Mouse (Mus musculus): ENCODE measurements at regions not wholly inside any gene's neighbourhood (a gene's known extent, or its start where the extent isn't known, plus 50 kb on each side); places are given as distances from the start of the nearest gene placed in this dataset.

DNA sequence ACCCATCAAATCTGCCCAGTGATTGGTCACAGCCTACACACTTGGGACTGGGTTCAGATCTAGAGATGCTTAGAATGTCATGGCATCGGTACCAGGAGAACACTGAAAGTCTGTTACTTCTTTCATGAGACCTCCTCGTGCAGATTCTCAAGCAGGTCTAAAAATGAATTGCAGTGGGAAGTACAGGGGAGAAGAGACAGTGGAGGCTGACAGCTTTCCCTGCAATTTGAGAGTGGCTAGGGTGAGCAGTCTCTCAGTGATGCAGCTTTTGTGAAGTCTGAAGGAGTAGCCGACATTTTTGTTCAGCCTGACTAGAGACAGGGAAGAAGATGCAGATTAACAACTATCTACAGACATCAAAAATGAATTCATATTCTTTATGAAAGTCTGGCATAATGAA, 112.5 kb downstream of the Fam198b start:
- 90% methylated on average over 3 of the region's 3 CpGs for WGBS
- H3K27me3 ChIP-seq (ENCODE audit: control insufficient read depth, insufficient read depth, low read length) = no peaks in the 10 kb centered on the region
- ATAC-seq (ENCODE audit: insufficient number of reproducible peaks, low FRiP score, low TSS enrichment, low read depth) = no peak

DNA sequence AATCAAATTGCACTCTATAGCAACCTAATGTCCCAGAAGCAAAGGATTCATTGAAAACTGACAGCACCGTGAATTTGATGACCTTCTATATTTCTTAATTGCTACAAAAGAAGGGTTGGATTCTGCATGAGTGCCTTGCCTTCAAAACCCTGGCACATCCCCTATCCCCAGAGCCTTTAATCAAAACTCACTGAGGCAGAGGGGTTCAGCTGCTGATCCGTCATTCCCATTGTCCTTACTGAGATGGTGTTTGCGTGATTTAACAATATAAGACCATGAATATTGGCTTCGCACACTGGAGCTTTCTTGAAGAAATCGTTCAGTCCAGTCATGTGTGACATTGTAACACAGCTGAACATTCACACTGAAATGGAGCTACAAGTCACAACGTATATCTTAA, 118.0 kb downstream of the Fam198b start:
- Histone ChIP-seq H3K9me3 (ENCODE audit: control insufficient read depth, low read length) (no peaks in the 10 kb centered on the region), H3K4me3 (ENCODE audit: low read depth, low read length) (no peak overlapping the region), H3K27me3 (ENCODE audit: control insufficient read depth, insufficient read depth, low read length) (no peaks in the 10 kb centered on the region), H3K4me1 (ENCODE audit: control insufficient read depth, insufficient read depth, low read length) (no peaks in the 10 kb centered on the region), H3K27ac (replicated peaks; ENCODE audit: low read depth, low read length) (no peak overlapping the region), H3K9ac (ENCODE audit: low read length) (no peak overlapping the region), H3K36me3 (ENCODE audit: control insufficient read depth, insufficient read depth, low read length) (no peaks in the 10 kb centered on the region), H3K4me2 (ENCODE audit: low read depth, severe bottlenecking) (no peak overlapping the region)
- DNase-seq (ENCODE audit: low spot score) (no peak), ATAC-seq (ENCODE audit: insufficient number of reproducible peaks, low FRiP score, low TSS enrichment, low read depth) (no peak)
- WGBS = 94% methylated on average over 6 of the region's 6 CpGs

More for the DNA sequence above, 112.5 kb downstream of the Fam198b start:
- Histone ChIP-seq H3K27ac (replicated peaks; ENCODE audit: low read depth, low read length) (no peak overlapping the region), H3K9me3 (ENCODE audit: control insufficient read depth, low read length) (no peaks in the 10 kb centered on the region), H3K4me3 (ENCODE audit: low read depth, low read length) (no peak overlapping the region), H3K9ac (ENCODE audit: low read length) (no peak overlapping the region), H3K4me2 (ENCODE audit: low read depth, severe bottlenecking) (no peak overlapping the region), H3K4me1 (ENCODE audit: control insufficient read depth, insufficient read depth, low read length) (no peaks in the 10 kb centered on the region), H3K36me3 (ENCODE audit: control insufficient read depth, insufficient read depth, low read length) (no peaks in the 10 kb centered on the region)
- DNase-seq (ENCODE audit: low spot score) = no peak

DNA sequence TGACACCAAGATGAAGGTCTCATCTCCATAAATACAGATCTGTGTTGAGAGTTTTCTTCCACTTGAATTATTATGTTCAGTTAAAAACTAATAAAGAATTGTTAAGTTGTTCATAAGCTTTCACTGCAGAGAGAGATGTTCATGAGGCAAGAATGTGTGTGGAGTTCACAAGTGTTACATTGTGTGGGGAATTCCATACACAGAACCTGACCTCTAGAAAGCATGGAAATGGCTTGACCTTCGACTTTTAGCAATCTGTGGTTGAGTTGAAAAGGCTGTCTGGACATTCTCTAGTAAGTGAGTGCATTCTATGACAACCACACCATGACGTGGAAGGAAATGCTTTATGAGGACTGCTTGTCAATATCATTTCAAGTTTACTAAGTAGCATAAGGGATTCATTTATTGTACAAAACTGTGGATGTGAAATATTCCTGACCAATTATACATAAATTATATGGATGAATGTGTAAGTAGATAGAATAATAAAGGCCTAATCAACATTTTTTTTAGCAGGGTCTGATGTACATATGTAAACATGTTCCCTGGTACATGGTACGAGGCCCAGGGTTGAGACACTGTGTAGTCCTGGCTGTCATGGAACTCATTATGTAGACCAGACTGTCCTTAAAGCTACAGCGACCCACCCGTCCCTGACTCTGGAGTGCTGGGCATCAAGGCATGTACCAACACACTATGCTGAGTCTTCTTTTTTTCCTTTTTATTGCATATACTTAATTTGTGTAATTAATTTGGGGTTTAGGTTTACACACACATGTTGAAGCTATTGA, 119.2 kb downstream of the Fam198b start:
- H3K4me3 ChIP-seq (ENCODE audit: low read depth, low read length) = no peak overlapping the region
- H3K36me3 ChIP-seq (ENCODE audit: control insufficient read depth, insufficient read depth, low read length) = no peaks in the 10 kb centered on the region
- H3K9me3 ChIP-seq (ENCODE audit: control insufficient read depth, low read length) = no peaks in the 10 kb centered on the region
- peak; percentile 40 for DNase-seq (ENCODE audit: low spot score)
- no peak overlapping the region for H3K4me2 ChIP-seq (ENCODE audit: low read depth, severe bottlenecking)
- no peaks in the 10 kb centered on the region for H3K27me3 ChIP-seq (ENCODE audit: control insufficient read depth, insufficient read depth, low read length)
- no peaks in the 10 kb centered on the region for H3K4me1 ChIP-seq (ENCODE audit: control insufficient read depth, insufficient read depth, low read length)
- H3K27ac ChIP-seq (replicated peaks; ENCODE audit: low read depth, low read length) = no peak overlapping the region
- WGBS = 56% methylated on average over 5 of the region's 5 CpGs
- ATAC-seq (ENCODE audit: insufficient number of reproducible peaks, low FRiP score, low TSS enrichment, low read depth) = peak; percentile 77
- H3K9ac ChIP-seq (ENCODE audit: low read length) = no peak overlapping the region

DNA sequence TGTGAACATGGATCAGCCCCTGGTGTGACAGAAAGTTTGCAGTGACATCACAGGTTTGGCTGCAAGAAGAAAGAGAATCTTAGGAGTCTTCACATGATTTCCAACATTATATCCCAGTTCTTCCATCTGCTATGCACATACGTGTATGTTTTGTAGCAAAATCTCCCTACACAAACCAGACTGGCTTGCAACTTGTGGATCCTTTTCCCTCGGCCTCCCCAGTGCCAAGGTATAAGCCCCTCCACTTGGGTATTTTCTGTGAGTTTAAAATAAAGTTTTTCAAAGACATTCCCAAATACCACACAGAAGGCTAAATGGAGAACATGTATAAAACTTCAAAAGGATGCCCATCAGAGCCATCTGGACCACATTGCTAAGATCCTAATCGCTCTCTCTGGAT, 120.2 kb downstream of the Fam198b start:
- no peak overlapping the region for H3K27ac ChIP-seq (replicated peaks; ENCODE audit: low read depth, low read length)
- no peaks in the 10 kb centered on the region for H3K27me3 ChIP-seq (ENCODE audit: control insufficient read depth, insufficient read depth, low read length)
- ATAC-seq (ENCODE audit: insufficient number of reproducible peaks, low FRiP score, low TSS enrichment, low read depth) (no peak), DNase-seq (ENCODE audit: low spot score) (no peak)
- H3K36me3 ChIP-seq (ENCODE audit: control insufficient read depth, insufficient read depth, low read length) = no peaks in the 10 kb centered on the region
- no peaks in the 10 kb centered on the region for H3K4me1 ChIP-seq (ENCODE audit: control insufficient read depth, insufficient read depth, low read length)
- H3K9ac ChIP-seq (ENCODE audit: low read length) = no peak overlapping the region
- H3K4me2 ChIP-seq (ENCODE audit: low read depth, severe bottlenecking) = no peak overlapping the region
- H3K4me3 ChIP-seq (ENCODE audit: low read depth, low read length) = no peak overlapping the region
- no peaks in the 10 kb centered on the region for H3K9me3 ChIP-seq (ENCODE audit: control insufficient read depth, low read length)
- 70% methylated on average over 3 of the region's 3 CpGs for WGBS

DNA sequence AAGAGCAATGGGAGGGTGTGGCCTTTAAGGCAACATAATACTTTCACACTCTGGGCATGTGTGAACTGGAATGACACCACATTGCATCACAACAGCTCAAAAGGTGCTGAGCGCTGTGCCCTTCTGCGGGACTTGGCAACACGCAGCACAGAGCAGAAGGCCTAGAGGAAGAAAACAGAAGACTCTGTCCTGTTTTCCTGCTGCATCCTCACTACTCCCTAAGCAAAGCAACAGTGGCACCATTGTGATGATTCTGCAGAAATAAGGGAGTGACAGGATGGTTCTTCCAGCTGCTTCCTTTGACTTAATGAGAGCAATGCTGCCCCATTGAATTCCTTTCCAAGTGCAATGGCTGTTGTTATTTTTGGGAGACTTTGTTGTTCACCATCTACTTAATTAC, 120.6 kb downstream of the Fam198b start:
- no peak overlapping the region for H3K9ac ChIP-seq (ENCODE audit: low read length)
- no peaks in the 10 kb centered on the region for H3K27me3 ChIP-seq (ENCODE audit: control insufficient read depth, insufficient read depth, low read length)
- no peak overlapping the region for H3K4me3 ChIP-seq (ENCODE audit: low read depth, low read length)
- no peak overlapping the region for H3K27ac ChIP-seq (replicated peaks; ENCODE audit: low read depth, low read length)
- H3K9me3 ChIP-seq (ENCODE audit: control insufficient read depth, low read length) = no peaks in the 10 kb centered on the region
- H3K4me1 ChIP-seq (ENCODE audit: control insufficient read depth, insufficient read depth, low read length) = no peaks in the 10 kb centered on the region
- WGBS = 75% methylated on average over 3 of the region's 3 CpGs
- DNase-seq (ENCODE audit: low spot score) (no peak), ATAC-seq (ENCODE audit: insufficient number of reproducible peaks, low FRiP score, low TSS enrichment, low read depth) (no peak)
- H3K4me2 ChIP-seq (ENCODE audit: low read depth, severe bottlenecking) = no peak overlapping the region
- no peaks in the 10 kb centered on the region for H3K36me3 ChIP-seq (ENCODE audit: control insufficient read depth, insufficient read depth, low read length)

DNA sequence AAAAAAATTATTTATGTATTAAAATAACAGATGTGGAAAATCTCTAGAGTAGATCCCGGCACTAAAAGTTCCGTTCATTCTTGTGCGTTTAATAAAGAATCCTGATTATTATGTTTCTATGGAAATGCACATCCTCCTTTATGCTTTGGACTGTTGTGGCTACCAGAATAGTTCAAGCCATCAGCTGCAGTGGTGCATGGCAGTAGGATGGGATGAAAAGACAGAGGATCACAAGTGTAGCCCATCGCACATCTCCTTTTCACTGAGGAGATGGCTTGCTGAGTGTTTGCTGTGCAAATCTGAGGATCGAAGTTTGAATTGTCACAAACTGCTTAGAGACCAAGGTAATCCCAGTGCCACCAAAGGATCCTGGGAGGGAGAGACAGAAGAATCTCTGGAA, 121.0 kb downstream of the Fam198b start:
- H3K4me1 ChIP-seq (ENCODE audit: control insufficient read depth, insufficient read depth, low read length) = no peaks in the 10 kb centered on the region
- no peaks in the 10 kb centered on the region for H3K27me3 ChIP-seq (ENCODE audit: control insufficient read depth, insufficient read depth, low read length)
- H3K27ac ChIP-seq (replicated peaks; ENCODE audit: low read depth, low read length) = no peak overlapping the region
- no peaks in the 10 kb centered on the region for H3K9me3 ChIP-seq (ENCODE audit: control insufficient read depth, low read length)
- 94% methylated on average over 5 of the region's 5 CpGs for WGBS
- no peak overlapping the region for H3K4me2 ChIP-seq (ENCODE audit: low read depth, severe bottlenecking)
- H3K9ac ChIP-seq (ENCODE audit: low read length) = no peak overlapping the region
- H3K4me3 ChIP-seq (ENCODE audit: low read depth, low read length) = no peak overlapping the region
- ATAC-seq (ENCODE audit: insufficient number of reproducible peaks, low FRiP score, low TSS enrichment, low read depth) = no peak
- H3K36me3 ChIP-seq (ENCODE audit: control insufficient read depth, insufficient read depth, low read length) = no peaks in the 10 kb centered on the region
- DNase-seq (ENCODE audit: low spot score) = no peak

DNA sequence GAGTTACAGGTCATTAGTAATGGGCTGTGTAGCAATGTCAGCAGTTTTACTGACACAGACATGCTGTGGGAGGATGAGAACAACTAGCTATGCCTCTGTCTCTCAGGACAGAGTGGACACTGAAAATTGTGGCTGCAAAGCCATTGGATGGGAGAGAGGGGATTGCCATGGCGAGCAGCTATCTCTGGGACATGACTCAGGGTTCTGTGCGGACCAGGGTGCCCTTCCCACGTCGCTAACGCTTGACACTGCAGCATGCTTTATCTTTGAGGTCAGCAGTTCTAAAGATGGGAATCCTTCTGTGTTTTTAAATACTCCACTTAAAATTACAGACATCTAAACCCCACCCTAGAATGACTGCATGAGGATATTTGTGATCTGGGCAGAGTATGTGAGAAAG, 121.9 kb downstream of the Fam198b start:
- no peak overlapping the region for H3K27ac ChIP-seq (replicated peaks; ENCODE audit: low read depth, low read length)
- 89% methylated on average over 5 of the region's 5 CpGs for WGBS
- H3K4me1 ChIP-seq (ENCODE audit: control insufficient read depth, insufficient read depth, low read length) = no peaks in the 10 kb centered on the region
- DNase-seq (ENCODE audit: low spot score) (no peak), ATAC-seq (ENCODE audit: insufficient number of reproducible peaks, low FRiP score, low TSS enrichment, low read depth) (no peak)
- H3K9me3 ChIP-seq (ENCODE audit: control insufficient read depth, low read length) = no peaks in the 10 kb centered on the region
- H3K4me3 ChIP-seq (ENCODE audit: low read depth, low read length) = no peak overlapping the region
- no peaks in the 10 kb centered on the region for H3K27me3 ChIP-seq (ENCODE audit: control insufficient read depth, insufficient read depth, low read length)
- H3K9ac ChIP-seq (ENCODE audit: low read length) = no peak overlapping the region
- no peak overlapping the region for H3K4me2 ChIP-seq (ENCODE audit: low read depth, severe bottlenecking)
- H3K36me3 ChIP-seq (ENCODE audit: control insufficient read depth, insufficient read depth, low read length) = no peaks in the 10 kb centered on the region

DNA sequence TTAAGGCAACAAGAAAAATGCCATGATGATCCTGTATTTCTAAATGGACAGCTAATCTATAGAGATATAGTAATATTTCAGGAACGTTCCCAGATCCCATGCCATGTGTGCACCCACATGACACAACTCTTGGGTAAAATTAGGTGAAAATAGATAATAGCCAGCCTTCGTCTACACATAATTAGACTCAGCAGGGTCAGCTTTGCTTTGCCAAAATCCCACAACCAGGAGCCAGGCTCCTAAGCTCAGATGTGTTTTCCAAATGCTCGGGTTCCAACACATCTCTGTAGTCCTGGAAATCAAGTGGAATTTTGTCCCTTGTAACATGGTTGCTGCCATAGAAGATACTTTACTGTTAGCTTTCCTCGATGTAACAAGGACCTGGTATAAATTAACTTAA, 122.7 kb downstream of the Fam198b start:
- Histone ChIP-seq H3K27me3 (ENCODE audit: control insufficient read depth, insufficient read depth, low read length) (no peaks in the 10 kb centered on the region), H3K4me2 (ENCODE audit: low read depth, severe bottlenecking) (no peak overlapping the region), H3K4me1 (ENCODE audit: control insufficient read depth, insufficient read depth, low read length) (no peaks in the 10 kb centered on the region), H3K36me3 (ENCODE audit: control insufficient read depth, insufficient read depth, low read length) (no peaks in the 10 kb centered on the region), H3K27ac (replicated peaks; ENCODE audit: low read depth, low read length) (no peak overlapping the region), H3K4me3 (ENCODE audit: low read depth, low read length) (no peak overlapping the region), H3K9me3 (ENCODE audit: control insufficient read depth, low read length) (no peaks in the 10 kb centered on the region), H3K9ac (ENCODE audit: low read length) (no peak overlapping the region)
- ATAC-seq (ENCODE audit: insufficient number of reproducible peaks, low FRiP score, low TSS enrichment, low read depth) = no peak
- DNase-seq (ENCODE audit: low spot score) = no peak
- 80% methylated on average over 4 of the region's 4 CpGs for WGBS

DNA sequence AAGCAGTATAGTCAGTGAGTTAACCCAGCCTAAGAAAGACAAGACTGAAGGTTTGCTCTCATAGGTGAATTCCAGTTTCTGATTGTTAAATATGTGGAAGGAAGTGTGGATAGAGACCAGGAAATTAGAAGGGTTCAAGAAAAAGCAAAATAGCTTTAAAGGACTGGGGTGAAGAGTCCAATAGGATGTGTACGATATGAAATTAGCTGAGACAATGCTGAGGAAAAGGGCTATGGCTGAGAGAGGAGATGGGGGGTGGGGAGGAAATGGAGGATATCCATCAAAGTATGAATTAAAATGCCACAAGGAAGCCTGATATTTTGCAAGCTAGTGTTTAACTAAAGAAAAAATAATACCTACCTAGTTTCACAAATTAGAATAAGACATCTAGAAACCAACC, 124.9 kb downstream of the Fam198b start:
- H3K4me1 ChIP-seq (ENCODE audit: control insufficient read depth, insufficient read depth, low read length) = no peaks in the 10 kb centered on the region
- DNase-seq (ENCODE audit: low spot score) = no peak
- no peaks in the 10 kb centered on the region for H3K27me3 ChIP-seq (ENCODE audit: control insufficient read depth, insufficient read depth, low read length)
- H3K4me3 ChIP-seq (ENCODE audit: low read depth, low read length) = no peak overlapping the region
- no peak overlapping the region for H3K4me2 ChIP-seq (ENCODE audit: low read depth, severe bottlenecking)
- 84% methylated on average over 1 of the region's 1 CpGs for WGBS
- no peak overlapping the region for H3K27ac ChIP-seq (replicated peaks; ENCODE audit: low read depth, low read length)
- no peaks in the 10 kb centered on the region for H3K9me3 ChIP-seq (ENCODE audit: control insufficient read depth, low read length)
- H3K9ac ChIP-seq (ENCODE audit: low read length) = no peak overlapping the region
- no peak for ATAC-seq (ENCODE audit: insufficient number of reproducible peaks, low FRiP score, low TSS enrichment, low read depth)
- H3K36me3 ChIP-seq (ENCODE audit: control insufficient read depth, insufficient read depth, low read length) = no peaks in the 10 kb centered on the region

All from limb, embryonic 11.5 days (tissue).